Mouse (Mus musculus): ENCODE data around the gene Adcy5. TPM values are rescaled to one million over a fixed set of nuclear protein-coding genes. Genes with fewer than 3 reads are reported as not detected.

Gene Adcy5
- total RNA-seq, 2 experiments from 2014 or later, result 74.6 to 75.2 TPM

DNA sequence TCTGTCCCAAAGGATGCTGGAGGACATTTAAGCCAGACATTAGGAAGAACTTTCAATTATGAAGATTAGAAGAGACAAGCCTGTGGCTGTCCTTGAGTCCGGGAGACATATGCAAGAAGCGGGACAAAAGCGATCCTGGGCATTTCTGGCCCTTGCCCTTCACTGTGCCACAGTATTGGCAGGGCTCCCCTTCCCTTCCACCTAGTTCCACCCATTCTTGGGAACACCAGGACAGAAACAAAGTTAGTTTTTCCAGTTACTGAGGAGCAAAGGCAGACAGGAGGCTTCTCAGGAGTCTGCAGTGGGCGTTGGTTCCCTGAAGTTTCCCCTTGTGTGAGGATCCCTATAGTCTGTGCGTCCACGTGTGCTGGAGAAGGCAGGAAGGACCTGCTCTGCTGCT is 51.7 kb downstream of the Adcy5 start:
- no peak for DNase-seq

DNA sequence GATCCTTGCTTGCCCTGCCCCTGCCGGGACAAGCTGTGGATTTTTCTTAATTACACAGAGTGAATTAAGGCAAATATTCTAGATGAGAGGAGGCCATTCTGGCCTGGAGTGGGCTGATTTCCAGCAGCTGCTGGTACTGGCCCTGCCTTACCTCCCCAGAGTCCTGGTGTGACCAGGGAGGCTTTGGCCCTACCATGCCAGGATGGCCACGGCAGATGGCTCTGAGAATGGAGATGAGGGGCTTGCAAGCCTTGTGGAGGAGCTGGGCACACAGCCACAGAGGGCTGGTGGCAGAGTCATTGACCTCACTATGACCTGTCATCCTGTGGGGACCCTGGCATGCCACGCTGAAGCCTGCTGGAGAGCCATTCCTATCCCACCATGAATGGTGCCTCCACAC is 54.1 kb downstream of the Adcy5 start:
- no peak for DNase-seq

DNA sequence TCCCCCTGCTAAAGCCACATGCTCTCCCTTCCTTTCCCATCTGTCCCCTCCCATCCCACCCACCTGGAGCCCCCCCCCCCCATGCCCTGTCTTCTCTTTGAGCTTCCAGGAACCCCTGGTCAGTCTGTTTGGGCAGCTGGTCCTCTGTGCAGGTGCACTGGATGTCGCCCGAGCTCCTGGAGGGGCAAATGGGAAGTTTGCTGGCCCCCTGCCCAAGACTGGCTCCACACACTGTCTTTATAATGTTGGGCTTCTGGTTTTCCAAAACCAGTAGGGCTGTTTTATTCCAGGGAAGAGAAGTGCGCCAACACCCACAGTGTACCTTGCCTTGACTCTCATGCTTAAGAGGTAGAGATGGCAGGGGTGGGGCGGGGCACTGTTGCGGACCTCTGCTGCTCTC is 55.1 kb downstream of the Adcy5 start:
- no peak for DNase-seq

DNA sequence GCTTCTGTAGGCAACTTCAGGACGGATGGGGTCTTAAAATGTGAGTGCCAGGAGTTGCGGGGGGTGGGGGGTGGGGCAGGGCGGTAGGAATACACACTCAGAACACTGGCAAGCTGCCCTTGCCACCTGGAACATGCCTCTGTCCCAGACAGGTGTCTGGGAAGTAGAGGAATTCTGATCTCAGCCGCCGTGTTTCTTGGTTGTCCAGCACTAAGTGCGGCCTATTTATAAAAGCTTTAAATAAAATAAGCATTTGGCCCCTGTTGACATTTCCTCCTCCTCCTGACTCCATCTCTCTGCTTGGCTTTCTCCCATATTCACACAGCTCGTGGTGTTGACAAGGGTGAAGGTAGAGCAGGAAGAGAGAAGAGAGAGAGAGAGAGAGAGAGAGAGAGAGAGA is 60.4 kb downstream of the Adcy5 start:
- no peak for DNase-seq

DNA sequence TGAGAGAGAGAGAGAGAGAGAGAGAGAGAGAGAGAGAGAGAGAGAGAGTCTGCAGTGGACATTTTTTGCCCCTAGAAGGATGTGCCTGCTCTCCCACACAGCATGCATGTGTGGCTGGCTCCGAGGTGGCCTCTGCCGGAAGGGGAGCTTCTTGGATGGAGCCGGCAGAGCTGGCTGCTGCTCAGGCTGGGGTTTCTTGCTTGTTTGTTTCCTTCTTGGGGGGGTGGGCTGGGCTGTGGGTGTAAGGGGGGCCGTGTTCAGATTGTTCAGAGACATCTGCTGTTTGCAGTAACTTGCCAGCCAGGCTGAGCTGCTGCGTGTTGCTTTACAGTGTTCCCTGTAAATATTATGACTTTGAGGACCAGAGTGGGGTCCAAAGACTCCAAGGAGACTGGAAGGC is 60.8 kb downstream of the Adcy5 start:
- DNase-seq, result no peak

DNA sequence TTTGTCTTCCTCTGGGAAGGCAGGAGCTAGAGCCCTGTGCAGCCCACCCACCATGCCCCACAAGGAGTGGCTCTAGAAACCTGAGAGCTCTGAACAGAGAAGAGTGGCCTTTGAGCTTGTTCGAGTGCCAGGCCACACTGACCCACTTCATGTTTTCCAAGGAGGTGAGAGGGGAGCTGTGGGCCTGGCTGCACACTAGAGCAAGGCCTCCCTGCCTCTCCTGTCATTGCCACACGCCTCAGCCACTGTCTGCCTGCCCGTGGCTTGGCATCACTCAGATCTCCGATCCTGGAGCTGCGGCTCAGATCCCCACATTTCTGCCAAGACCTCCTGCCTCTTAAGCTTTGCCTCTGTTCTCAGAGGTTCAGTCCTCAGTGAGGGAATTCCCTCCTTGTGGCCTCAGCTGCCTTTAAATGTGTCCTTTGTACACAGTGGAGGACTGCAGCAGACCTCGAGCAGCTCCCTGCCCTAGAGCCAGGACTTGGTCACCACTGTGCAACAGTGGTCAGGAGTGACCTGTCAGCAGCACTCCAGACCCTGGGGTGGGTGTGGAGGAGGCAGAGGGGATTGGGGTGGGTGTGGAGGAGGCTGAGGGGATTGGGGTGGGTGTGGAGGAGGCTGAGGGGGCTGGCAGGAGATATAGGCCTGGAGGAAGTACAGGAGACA is 62.3 kb downstream of the Adcy5 start:
- no peak for DNase-seq

DNA sequence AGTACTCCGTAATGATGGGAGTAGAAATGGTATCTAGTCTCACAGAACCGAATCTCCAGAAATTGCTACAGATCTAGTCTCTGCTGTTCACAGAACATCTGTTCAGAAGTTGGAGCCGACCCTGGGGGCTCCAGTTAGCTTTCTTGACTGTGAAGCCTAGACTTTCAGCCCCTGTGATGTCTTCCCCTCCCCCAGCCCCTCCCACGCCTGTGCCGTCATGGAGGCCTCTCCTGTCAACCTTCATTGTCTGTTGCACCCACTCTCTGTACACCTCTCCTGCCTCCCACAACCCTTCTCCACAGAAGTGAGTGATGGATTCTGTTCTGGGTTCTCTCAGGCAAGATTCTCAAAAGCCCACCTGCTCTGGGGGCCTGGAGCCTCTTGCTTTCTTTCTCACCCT is 65.7 kb downstream of the Adcy5 start:
- DNase-seq, result no peak

DNA sequence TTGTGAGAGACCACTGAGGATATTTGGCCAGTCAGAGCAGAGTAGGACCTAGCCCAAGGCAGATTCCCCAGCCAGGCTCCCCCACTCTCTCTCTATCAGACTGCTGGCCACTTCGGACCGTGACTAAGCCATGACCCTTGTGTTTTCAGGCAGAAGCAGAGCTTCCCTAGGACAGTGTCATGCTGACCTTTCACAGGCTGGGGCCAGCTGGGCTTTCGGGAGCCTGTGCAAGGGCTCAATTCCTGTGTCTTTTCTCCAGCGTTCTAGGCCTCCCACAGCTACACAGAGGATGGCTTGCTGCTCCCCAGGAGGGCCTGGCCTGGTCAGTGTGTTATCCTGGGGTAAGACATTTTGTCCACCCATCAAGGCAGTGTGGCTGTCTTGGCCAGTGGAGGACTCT is 66.9 kb downstream of the Adcy5 start:
- DNase-seq, result no peak

DNA sequence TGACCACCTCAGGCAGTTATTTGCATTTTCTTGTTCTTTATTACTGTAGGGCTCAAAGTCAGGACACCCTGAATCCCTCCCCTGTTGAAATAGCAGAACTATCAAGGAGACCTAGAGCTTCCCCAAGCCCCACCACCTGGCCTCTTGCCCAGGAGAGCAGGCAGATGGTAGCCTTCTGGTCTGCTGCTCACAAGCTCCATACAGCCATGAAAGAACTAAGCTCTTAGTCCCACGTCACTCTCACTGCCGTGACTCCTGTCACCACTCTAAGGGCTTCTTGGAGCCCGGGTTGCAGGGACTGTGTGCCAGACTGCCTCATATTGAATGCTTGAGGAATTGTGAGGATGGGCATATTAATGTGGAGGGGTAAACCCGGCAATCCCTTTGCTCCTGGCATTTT is 69.3 kb downstream of the Adcy5 start:
- DNase-seq, result peak in 1 of 2 experiments; percentile 36

DNA sequence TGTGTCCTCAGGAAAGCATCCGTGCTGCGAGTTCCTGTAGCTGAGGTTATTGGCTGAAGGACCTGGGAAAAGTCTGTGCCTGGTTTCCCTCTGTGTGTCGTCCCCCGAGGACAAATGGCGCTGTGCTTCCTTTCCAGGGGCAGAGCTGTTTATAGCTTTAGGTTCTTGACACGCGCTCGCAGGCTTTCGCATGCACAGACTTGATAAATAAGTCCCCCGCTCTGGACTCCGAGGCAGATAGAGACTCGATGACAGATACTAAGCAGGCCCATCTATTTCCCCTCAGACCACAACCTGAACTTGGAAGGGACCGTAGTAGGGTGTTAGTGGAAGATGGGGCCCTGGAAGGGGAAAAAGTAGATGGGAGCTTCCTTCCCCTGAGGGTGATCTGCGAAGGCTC is 70.0 kb downstream of the Adcy5 start:
- no peak for DNase-seq

DNA sequence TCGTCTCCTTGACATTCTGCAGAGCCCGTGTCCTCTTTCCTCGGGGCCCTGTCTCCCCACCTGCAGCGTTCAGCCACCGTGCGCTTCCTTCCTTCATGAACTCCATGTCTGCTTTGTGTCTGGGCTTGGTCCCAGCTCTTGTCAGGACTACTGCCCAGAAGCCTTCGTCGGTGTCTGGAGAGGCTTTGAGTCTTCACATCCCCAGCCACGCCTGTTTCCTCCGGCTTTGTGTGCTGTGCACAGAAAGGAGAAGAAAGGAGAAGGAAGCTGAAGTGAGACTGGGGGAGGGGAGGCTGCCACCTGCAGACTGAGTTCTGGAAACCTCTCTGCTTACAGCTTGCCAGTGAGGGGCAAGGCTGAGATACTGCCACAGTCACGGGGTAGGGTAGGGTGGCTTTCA is 74.9 kb downstream of the Adcy5 start:
- no peak for DNase-seq

DNA sequence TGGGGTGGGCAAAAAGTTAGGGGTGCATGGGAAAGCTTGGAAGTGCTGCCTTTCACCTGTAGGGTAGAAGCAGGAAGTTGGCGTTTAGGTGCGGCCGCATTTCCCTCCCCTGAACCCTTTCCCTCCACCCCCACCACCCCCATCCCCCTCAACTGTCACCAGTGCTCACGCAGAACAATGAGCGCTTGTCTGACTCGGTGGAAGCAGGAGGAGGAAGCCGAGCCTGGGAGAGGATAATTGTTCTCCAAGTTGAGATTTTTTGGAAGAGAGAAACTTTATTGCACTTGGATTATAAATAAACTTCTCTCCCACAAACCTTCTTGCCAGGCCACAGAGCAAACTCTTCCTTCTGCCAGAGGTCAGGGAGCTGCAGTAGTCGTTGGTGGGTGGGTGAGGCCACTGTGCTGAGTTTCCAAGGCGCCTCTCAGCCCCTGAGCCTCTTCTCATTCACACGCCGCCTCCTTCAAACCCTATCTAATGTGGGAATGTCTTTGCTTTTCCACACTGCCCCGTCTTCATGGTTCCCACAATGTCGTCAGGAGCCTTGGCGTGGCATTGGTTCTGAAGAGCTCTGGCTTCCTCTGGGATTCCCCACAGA is 77.6 kb downstream of the Adcy5 start:
- DNase-seq, result no peak

DNA sequence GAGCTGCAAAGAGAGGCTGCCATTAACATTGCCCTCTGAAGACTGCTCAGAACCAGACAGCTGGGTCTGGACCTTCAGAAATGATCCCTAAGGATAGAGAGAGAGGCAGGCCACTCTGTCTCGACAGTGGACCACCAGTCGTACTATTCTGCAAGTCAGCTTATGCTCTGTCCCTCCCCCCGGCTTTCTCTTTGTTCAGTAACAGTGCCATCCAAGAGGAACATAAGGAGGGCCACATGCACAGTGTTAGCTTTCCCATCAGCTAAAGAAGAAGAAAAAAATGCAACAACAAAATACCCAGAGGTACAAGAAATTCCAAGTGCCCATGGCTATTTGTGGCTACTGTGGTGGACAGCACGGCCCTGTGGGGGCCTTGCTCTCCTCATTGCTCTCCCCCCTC is 78.7 kb downstream of the Adcy5 start:
- peak in 1 of 2 experiments; percentile 37 for DNase-seq

DNA sequence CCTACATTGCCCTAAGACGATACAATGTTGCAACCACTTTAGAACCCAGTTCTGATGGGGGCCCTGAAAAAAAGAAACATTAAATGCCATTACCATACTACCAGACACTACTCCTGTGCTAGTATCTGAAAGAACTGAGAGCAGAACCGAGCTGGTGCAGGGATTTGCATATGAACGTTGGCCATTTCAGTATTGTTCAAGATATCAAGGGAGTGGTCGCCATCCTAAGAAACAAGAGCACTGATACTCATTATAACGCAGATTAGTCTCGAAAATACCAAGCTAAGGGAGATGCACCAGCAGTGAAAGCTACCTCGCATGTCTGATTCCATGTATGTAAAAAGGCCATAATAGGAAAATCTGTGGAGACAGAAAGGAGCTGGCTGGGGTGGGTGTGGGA is 82.4 kb downstream of the Adcy5 start:
- no peak for DNase-seq

DNA sequence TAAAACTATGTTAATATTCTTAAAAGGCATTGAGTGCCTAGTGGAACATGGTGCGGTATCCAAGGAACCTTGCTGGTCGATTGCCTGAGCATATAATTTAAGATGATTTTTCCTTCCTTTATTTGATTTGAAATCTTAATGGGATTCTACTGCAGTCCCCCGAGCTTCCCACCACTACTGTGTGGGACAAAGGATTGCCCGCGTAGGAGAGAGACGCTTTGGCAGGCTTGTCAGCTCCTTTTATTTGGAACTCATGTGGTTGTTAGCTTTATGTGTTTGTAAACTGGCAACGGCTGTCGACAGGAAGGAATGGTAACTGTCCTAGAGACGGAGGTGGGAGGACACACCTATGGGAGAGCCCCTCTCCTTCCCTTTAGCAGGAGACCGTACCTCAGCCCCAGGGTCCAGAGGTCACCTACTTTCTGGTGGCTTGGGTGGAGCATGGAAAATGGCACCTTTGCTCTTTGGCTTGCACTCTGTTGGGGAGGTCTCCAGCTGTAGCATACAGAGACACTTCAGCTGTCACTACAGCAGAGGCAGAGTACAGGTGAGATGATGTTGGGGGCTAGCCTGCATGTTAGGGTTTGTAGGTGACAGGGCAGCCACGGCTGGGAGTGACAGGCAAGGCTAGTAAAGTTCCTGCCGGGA is 84.8 kb downstream of the Adcy5 start:
- DNase-seq, result no peak

DNA sequence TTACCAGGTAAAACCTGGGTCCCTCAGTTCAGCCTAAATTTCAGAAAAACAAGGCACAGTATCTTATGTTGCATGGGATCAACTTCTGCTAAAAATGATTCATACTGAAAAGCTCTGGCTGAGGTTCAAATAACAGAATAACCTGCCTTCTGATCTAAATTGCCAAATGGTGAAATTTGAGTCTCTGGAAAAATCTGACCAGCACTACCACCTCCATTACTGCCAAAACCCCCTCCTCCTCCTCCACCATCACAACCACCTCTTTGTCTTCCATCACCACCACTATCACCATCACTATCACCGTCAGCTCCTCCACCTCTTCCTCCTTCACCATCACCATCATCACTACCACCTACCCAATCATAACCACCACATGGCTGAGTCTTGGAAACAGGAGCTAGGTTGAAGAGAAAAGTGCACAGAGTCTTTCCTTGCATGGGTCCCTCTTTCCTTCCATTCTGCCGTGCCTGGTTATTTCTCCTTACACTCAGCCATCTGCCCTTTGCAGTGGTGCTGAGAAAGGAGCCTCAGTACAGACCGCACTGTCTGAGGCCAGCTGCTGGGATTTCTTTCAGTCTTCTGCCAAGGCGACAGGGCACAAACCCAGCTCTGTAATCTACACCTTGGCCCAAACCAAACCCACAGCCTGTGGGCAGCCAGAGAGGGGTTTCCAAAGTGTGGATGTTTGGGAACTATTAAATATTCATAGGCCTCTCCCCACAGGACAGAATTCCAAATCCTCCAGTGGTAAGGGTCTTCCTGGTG is 85.5 kb downstream of the Adcy5 start:
- DNase-seq, result no peak

DNA sequence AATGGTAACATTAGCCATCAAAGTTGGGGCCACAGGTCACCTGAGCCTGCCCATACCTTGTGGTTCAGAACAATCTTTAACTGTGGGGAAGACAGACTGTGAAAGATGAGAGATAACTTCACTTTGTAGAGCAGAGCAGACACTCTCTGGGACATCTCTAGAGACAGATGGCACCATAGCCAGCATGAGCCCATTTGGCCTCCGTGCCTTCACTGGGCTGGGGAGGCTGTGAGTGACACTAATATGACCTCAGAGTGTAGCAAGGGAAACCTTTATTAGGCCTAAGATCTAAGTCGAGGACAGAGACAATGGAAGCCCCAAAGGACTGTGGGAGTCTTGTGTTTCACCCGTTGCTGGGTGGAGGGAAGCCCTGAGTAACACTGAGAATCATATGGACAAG is 92.7 kb downstream of the Adcy5 start:
- DNase-seq, result no peak

DNA sequence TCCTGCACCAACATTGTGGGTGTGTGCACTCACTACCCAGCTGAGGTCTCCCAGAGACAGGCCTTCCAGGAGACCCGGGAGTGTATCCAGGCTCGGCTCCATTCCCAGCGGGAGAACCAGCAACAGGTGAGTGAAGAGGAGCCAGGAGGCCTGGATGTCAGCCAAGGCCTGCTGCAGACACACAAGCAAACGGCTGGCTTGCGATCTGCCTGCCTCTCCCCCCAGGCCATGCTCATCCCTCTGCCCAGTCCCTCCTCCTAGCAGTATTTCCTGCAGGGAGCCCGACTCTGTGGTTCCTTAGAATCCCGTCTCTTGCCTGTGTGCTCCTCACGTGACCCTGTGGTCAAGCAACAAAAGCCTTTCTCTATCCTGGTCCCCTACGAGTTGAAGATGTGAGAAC is 94.1 kb downstream of the Adcy5 start:
- DNase-seq, result peak in 1 of 2 experiments; percentile 32

DNA sequence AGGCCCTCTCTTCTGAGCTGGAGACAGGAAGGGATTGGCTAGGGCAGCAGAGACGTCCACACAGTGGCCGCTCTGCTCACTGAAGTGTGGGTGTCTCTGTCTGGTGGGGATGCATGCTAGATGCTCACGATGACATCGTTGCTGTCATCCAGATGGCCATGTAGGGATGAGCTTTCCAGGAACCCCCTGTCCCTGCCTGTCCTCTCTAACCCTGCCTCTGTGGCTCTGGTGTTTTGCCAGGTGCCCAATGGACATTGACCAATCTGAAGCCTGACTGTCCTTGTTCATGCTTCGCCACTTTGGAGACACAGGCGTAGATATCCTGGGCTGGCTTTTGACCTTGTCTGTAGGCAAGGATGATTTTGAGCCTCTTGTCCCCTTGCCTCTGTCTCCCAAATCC is 95.1 kb downstream of the Adcy5 start:
- no peak for DNase-seq

DNA sequence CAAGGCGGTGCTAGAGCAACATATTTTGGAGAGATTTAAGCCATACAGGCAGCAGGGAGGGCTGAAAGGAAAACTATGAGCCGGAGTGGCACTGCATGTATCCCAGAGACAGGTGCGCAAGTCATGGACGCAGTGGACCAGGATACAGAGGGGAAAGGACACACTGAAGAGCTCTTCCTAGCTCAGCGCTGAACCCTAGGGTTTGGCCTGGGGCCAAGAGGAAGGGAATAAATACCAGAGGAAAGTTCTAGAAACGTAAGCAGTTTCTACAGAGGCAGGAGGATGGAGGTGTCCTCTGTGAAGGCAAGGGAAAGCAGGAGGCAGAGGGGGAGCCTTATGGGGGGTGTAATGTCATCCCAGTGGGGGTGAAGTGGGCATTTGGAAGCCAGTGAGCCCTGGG is 97.0 kb downstream of the Adcy5 start:
- no peak for DNase-seq

DNA sequence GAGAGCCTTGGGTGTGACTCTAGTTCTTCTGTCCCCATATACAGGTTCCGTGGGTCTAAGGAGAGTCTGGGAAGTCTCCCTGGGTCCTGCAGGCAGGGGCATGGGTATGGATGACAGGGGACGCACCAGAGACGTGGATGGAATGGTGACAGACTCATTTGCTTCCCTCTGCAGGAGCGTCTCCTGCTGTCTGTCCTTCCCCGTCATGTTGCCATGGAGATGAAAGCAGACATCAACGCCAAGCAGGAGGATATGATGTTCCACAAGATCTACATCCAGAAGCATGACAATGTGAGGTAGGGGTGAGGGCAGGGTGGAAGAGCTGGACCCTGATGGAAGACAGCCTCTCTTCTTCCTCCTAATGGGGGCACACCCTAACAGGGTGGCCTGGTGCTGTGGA is 98.3 kb downstream of the Adcy5 start:
- peak; percentile 32 to 57 for DNase-seq

DNA sequence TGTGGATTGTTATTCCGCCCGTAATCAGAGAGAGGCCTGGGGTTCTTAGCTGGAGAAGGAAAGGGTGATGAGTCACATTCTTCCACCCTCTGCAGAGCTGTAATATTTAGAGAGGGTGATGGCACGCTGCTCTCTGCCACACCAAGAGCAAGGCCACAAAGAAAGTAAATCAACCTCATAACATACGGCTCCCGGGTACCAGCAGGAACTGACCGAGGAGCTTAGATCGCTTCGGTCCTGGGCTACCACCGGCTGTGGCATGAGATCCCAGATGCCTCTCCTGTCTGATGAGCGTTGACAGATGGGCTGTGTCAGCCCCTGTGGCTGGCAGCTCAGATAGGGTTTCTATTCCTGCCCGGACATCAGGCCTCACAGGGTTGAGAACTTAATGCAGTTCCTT is 101.3 kb downstream of the Adcy5 start:
- DNase-seq, result no peak

DNA sequence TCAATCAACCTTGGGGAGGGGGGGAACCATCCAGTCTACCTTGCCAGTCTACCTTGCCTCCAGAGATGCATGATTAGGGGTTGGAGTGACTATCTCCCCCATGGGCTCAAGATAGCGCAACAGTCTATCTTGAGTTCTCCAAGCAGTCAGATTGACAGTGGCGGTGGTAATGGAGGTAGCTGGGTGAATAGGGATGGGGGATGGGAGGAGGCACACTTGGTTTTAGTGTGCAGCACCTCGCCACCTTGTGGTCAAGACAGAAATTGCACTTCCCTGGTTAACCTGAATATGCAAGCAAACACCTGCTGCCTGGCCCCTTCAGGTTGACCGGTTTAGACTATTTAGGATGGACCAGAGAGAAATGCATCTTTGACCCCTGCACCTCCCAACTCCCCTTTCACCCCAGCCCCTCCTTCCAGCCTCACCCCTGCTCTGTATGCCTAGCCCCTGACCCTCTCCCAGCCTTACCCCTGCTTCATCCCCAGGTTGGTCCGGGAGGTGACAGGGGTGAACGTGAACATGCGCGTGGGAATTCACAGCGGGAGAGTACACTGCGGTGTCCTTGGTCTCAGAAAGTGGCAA is 115.8 kb downstream of the Adcy5 start:
- DNase-seq, result peak; percentile 71 to 81

Data from layer of hippocampus, postnatal 36 days (tissue).